Mouse (Mus musculus) kidney, postnatal 4 days (tissue): Measurements from ENCODE around the gene Pdlim5.
A peak's percentile ranks its signal among the peaks of the same experiment; 100 is the strongest.

Experiments
- DNase-seq, 2 experiments: peaks; one replicate each; pipeline ENCODE4 v3.0.0; 2021; ENCODE audit warnings: mixed read lengths in 2 of 2

Gene Pdlim5

GRCm38 (mm10) chr3:142333458-142333857, 62.0 kb downstream of the Pdlim5 start:
- no peak for DNase-seq

- no peak for DNase-seq
Measured at GRCm38 (mm10) chr3:142332716-142333115, 62.8 kb downstream of the Pdlim5 start.

- DNase-seq, result no peak
Measured at GRCm38 (mm10) chr3:142331872-142332554, 63.5 kb downstream of the Pdlim5 start.

GRCm38 (mm10) chr3:142330425-142330824, 65.1 kb downstream of the Pdlim5 start:
- DNase-seq, result no peak

- no peak for DNase-seq
Measured at GRCm38 (mm10) chr3:142323592-142323991, 71.9 kb downstream of the Pdlim5 start.

- DNase-seq, result peak; percentile 74 to 82
Measured at GRCm38 (mm10) chr3:142321930-142322329, 73.6 kb downstream of the Pdlim5 start.

GRCm38 (mm10) chr3:142318147-142318546, 77.3 kb downstream of the Pdlim5 start:
- DNase-seq, result peak; percentile 63 to 75

- DNase-seq, result no peak
Measured at GRCm38 (mm10) chr3:142316138-142316740, 79.3 kb downstream of the Pdlim5 start.

GRCm38 (mm10) chr3:142311075-142311474, 84.4 kb downstream of the Pdlim5 start:
- peak in 1 of 2 experiments; percentile 27 for DNase-seq

- DNase-seq, result no peak
Measured at GRCm38 (mm10) chr3:142310446-142310845, 85.0 kb downstream of the Pdlim5 start.

GRCm38 (mm10) chr3:142295287-142295676, 100.2 kb downstream of the Pdlim5 start:
- DNase-seq, result no peak

- no peak for DNase-seq
Measured at GRCm38 (mm10) chr3:142294616-142295286, 100.7 kb downstream of the Pdlim5 start.

- no peak for DNase-seq
Measured at GRCm38 (mm10) chr3:142293561-142293960, 101.9 kb downstream of the Pdlim5 start.

- peak; percentile 67 to 79 for DNase-seq
Measured at GRCm38 (mm10) chr3:142282706-142283105, 112.8 kb downstream of the Pdlim5 start.

- no peak for DNase-seq
Measured at GRCm38 (mm10) chr3:142281656-142282055, 113.8 kb downstream of the Pdlim5 start.

- peak in 1 of 2 experiments; percentile 27 for DNase-seq
Measured at GRCm38 (mm10) chr3:142281093-142281445, 114.4 kb downstream of the Pdlim5 start.

GRCm38 (mm10) chr3:142280366-142281092, 115.0 kb downstream of the Pdlim5 start:
- DNase-seq, result no peak

- DNase-seq, result no peak
Measured at GRCm38 (mm10) chr3:142279011-142279410, 116.5 kb downstream of the Pdlim5 start.

- no peak for DNase-seq
Measured at GRCm38 (mm10) chr3:142276506-142276905, 119.0 kb downstream of the Pdlim5 start.

GRCm38 (mm10) chr3:142274993-142275392, 120.5 kb downstream of the Pdlim5 start:
- DNase-seq, result no peak

GRCm38 (mm10) chr3:142274451-142274850, 121.0 kb downstream of the Pdlim5 start:
- peak in 1 of 2 experiments; percentile 19 for DNase-seq

GRCm38 (mm10) chr3:142273265-142273664, 122.2 kb downstream of the Pdlim5 start:
- DNase-seq, result no peak

GRCm38 (mm10) chr3:142256371-142256770, 139.1 kb downstream of the Pdlim5 start:
- no peak for DNase-seq
